Mouse (Mus musculus): ENCODE results near the gene Zbtb43. TPM values are rescaled to one million over a fixed set of nuclear protein-coding genes. Genes with fewer than 3 reads are reported as not detected.

The Zbtb43 gene
- not detected in 2 replicates for polyA plus RNA-seq (2012; ENCODE audit: insufficient read depth, insufficient read length, low replicate concordance, missing spikeins)

DNA sequence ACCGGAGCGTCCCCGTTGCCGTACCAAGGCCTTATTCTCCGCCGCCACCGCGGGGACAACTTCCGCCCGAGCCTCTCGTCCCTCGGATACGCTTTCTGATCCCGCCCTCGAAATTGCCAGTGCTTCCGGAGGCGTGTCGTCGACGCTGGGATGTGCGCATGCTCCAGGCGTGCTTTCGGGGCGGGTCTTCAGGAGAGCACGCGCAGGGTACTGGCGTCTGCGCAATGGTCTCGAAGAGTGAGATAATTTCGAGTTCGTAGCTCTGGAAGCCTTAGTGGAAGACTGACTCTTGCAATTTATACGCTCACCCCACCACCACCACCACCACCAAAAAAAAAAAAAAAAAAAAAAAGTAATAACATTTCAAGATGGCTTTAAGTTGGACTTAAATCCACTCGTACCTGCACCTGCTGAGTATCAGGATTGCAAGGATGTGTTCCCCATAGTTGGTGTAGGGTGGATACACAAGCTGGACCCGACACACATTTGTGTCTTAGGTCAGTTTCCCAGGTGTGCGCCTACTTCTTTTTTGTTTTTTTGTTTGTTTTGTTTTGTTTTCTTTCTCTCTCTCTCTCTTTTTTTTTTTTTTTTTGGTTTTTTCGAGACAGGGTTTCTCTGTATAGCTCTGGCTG lies at the start of gene Zbtb43:
Gene Zbtb43 (minus strand): TSS at position 94 of the 632 bp plus-strand sequence.
- H3K4me3 ChIP-seq (ENCODE audit: insufficient read depth, low read depth, low read length), result peak within 1 kb of the TSS; percentile 61
- peaks cover 12% of the 10 kb centered on the region for H3K4me1 ChIP-seq (ENCODE audit: control insufficient read depth, insufficient read depth, low read length)
- H3K27ac ChIP-seq (ENCODE audit: insufficient read depth, low read depth, low read length), result peak within 1 kb of the TSS; percentile 5; the same call in 1 of the 2 replicates
- TF ChIP-seq CTCF (IDR thresholded peaks at IDR 0.05; ENCODE audit: insufficient read depth, low read depth, low read length) (no peak), POLR2A (IDR thresholded peaks at IDR 0.05; ENCODE audit: insufficient read depth, low read depth, low read length) (peak; percentile 76)
- WGBS, result 5% methylated on average over 36 of the region's 36 CpGs

- TF ChIP-seq POLR2A (IDR thresholded peaks at IDR 0.05; ENCODE audit: insufficient read depth, low read depth, low read length), result no peak
- TF ChIP-seq CTCF (IDR thresholded peaks at IDR 0.05; ENCODE audit: insufficient read depth, low read depth, low read length), result no peak
- Histone ChIP-seq H3K4me3 (ENCODE audit: insufficient read depth, low read depth, low read length) (no peak overlapping the region), H3K4me1 (ENCODE audit: control insufficient read depth, insufficient read depth, low read length) (no peaks in the 10 kb centered on the region), H3K27ac (ENCODE audit: insufficient read depth, low read depth, low read length) (no peak overlapping the region)
- 83% methylated on average over 19 of the region's 19 CpGs for WGBS
Measured at GRCm38 (mm10) chr2:33515856-33516255, 47.5 kb upstream of the Zbtb43 start.

DNA sequence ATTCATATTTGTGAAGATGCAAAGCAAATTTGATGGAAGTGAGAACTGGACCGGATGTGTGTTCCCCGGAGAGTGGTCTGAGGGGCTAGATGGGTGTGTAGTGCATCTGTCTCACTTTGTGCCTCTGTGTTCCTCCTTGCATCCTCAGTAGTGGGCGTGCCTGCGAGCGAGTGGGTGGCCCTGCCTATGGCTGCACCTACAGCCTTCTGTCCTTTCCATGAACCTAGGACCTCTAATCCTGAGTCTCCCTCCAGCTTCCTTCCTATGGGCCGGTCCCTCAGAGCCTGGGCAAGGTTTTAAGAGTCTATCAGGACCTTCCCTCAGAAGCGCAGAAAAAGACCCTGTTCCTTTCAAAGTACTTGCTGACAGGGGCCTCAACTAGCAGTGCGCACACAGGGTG lies 47.1 kb upstream of the Zbtb43 start:
- H3K4me3 ChIP-seq (ENCODE audit: insufficient read depth, low read depth, low read length), result no peak overlapping the region
- WGBS, result 91% methylated on average over 8 of the region's 8 CpGs
- H3K4me1 ChIP-seq (ENCODE audit: control insufficient read depth, insufficient read depth, low read length), result no peaks in the 10 kb centered on the region
- TF ChIP-seq CTCF (IDR thresholded peaks at IDR 0.05; ENCODE audit: insufficient read depth, low read depth, low read length) (no peak), POLR2A (IDR thresholded peaks at IDR 0.05; ENCODE audit: insufficient read depth, low read depth, low read length) (no peak)
- H3K27ac ChIP-seq (ENCODE audit: insufficient read depth, low read depth, low read length), result no peak overlapping the region

- Histone ChIP-seq H3K4me1 (ENCODE audit: control insufficient read depth, insufficient read depth, low read length) (peaks cover 3% of the 10 kb centered on the region; the same call in 1 of the 2 replicates), H3K4me3 (ENCODE audit: insufficient read depth, low read depth, low read length) (no peak overlapping the region), H3K27ac (ENCODE audit: insufficient read depth, low read depth, low read length) (no peak overlapping the region)
- WGBS, result 94% methylated on average over 1 of the region's 1 CpGs
- TF ChIP-seq CTCF (IDR thresholded peaks at IDR 0.05; ENCODE audit: insufficient read depth, low read depth, low read length) (no peak), POLR2A (IDR thresholded peaks at IDR 0.05; ENCODE audit: insufficient read depth, low read depth, low read length) (no peak)
Measured at GRCm38 (mm10) chr2:33510791-33511190, 42.4 kb upstream of the Zbtb43 start.

GRCm38 (mm10) chr2:33502602-33503001 lies 34.2 kb upstream of the Zbtb43 start:
- 78% methylated on average over 2 of the region's 2 CpGs for WGBS
- TF ChIP-seq CTCF (IDR thresholded peaks at IDR 0.05; ENCODE audit: insufficient read depth, low read depth, low read length) (no peak), POLR2A (IDR thresholded peaks at IDR 0.05; ENCODE audit: insufficient read depth, low read depth, low read length) (no peak)

DNA sequence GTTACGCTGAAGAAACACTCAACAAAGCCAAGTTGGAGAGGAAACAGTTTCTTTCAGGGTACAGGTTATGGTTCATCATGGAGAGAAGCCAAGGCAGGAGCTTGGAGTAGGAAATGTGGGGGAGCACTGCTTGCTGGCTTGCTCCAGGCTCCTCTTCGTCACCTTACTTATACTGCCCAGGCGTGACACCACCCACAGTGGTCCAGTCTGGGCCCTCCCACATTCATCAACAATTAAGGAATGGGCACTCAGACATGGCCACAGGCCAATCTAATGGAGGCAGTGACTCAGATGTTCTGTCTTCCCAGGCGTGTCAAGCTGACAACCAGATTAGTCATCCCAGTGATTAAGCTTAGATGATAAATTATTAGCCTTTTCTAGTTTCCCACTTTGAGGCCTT lies 29.9 kb upstream of the Zbtb43 start:
- no peak overlapping the region for H3K27ac ChIP-seq (ENCODE audit: insufficient read depth, low read depth, low read length)
- WGBS, result 54% methylated on average over 4 of the region's 4 CpGs
- peaks cover 6% of the 10 kb centered on the region for H3K4me1 ChIP-seq (ENCODE audit: control insufficient read depth, insufficient read depth, low read length)
- no peak for TF ChIP-seq POLR2A (IDR thresholded peaks at IDR 0.05; ENCODE audit: insufficient read depth, low read depth, low read length)
- TF ChIP-seq CTCF (IDR thresholded peaks at IDR 0.05; ENCODE audit: insufficient read depth, low read depth, low read length), result no peak
- H3K4me3 ChIP-seq (ENCODE audit: insufficient read depth, low read depth, low read length), result no peak overlapping the region

More at GRCm38 (mm10) chr2:33502602-33503001, 34.2 kb upstream of the Zbtb43 start:
- Histone ChIP-seq H3K4me1 (ENCODE audit: control insufficient read depth, insufficient read depth, low read length) (peaks cover 6% of the 10 kb centered on the region), H3K27ac (ENCODE audit: insufficient read depth, low read depth, low read length) (no peak overlapping the region), H3K4me3 (ENCODE audit: insufficient read depth, low read depth, low read length) (no peak overlapping the region)

GRCm38 (mm10) chr2:33495654-33496053 lies 27.3 kb upstream of the Zbtb43 start:
- H3K4me1 ChIP-seq (ENCODE audit: control insufficient read depth, insufficient read depth, low read length), result peaks cover 6% of the 10 kb centered on the region
- no peak overlapping the region for H3K27ac ChIP-seq (ENCODE audit: insufficient read depth, low read depth, low read length)
- H3K4me3 ChIP-seq (ENCODE audit: insufficient read depth, low read depth, low read length), result no peak overlapping the region
- TF ChIP-seq POLR2A (IDR thresholded peaks at IDR 0.05; ENCODE audit: insufficient read depth, low read depth, low read length) (no peak), CTCF (IDR thresholded peaks at IDR 0.05; ENCODE audit: insufficient read depth, low read depth, low read length) (no peak)
- WGBS, result 59% methylated on average over 3 of the region's 3 CpGs

DNA sequence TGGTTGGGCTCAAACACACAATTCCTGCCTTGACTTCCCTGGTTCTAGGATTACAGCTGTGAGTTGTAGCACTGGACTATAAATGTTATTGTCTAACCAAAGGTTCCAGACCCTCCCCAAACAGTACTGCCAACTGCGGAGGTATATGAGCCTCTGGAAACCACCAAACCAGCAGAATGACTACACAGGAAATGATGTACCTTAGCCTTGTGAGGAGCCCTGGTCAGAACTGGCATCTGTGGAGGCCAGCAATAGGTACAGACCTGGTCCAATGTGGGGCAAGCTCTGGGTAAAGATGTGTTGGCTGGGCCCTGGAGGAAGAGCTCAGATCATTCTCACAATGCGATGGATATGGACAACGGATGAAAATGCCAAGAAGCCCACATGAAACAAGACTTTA lies 23.7 kb upstream of the Zbtb43 start:
- Histone ChIP-seq H3K27ac (ENCODE audit: insufficient read depth, low read depth, low read length) (no peak overlapping the region), H3K4me1 (ENCODE audit: control insufficient read depth, insufficient read depth, low read length) (no peaks in the 10 kb centered on the region), H3K4me3 (ENCODE audit: insufficient read depth, low read depth, low read length) (no peak overlapping the region)
- TF ChIP-seq CTCF (IDR thresholded peaks at IDR 0.05; ENCODE audit: insufficient read depth, low read depth, low read length) (no peak), POLR2A (IDR thresholded peaks at IDR 0.05; ENCODE audit: insufficient read depth, low read depth, low read length) (no peak)
- WGBS, result 94% methylated on average over 3 of the region's 3 CpGs

DNA sequence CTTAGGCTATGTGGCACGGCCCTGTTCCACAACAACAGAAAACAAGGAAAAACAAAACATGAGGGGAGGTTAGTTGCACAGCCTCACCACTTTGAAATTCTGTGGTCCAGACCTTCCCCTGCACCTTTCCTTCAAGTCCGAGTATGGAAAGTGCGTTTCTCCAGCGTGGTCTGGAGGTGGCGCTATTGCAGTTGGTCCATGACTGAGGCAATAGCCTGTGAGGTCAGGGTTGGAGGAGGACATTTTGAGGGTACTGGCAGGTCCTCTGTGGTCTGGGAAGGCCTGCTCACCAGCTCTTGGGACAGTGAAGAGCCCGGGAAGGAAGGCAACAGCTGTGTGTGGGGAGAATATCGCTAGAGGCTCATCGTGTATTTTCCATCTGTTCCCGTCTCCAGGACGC lies 21.2 kb upstream of the Zbtb43 start:
- no peaks in the 10 kb centered on the region for H3K4me1 ChIP-seq (ENCODE audit: control insufficient read depth, insufficient read depth, low read length)
- no peak overlapping the region for H3K4me3 ChIP-seq (ENCODE audit: insufficient read depth, low read depth, low read length)
- TF ChIP-seq POLR2A (IDR thresholded peaks at IDR 0.05; ENCODE audit: insufficient read depth, low read depth, low read length) (no peak), CTCF (IDR thresholded peaks at IDR 0.05; ENCODE audit: insufficient read depth, low read depth, low read length) (peak; percentile 50; the same call in 1 of the 2 replicates)
- WGBS, result 61% methylated on average over 10 of the region's 10 CpGs
- no peak overlapping the region for H3K27ac ChIP-seq (ENCODE audit: insufficient read depth, low read depth, low read length)
